Mouse (Mus musculus) adrenal gland, adult (tissue): Measurements from ENCODE around the gene Gys1.

Source experiments
- DNase-seq, 2 experiments: peaks; one replicate each; pipeline ENCODE4 v3.0.0; 2022 to 2023; ENCODE audit warnings: low spot score in 1 of 2; ENCODE audit not compliant: inconsistent age in 2 of 2

The Gys1 gene

GRCm38 (mm10) chr7:45413864-45414739 is 20.5 kb upstream of the Gys1 start:
- DNase-seq = no peak

- DNase-seq = no peak
Measured at GRCm38 (mm10) chr7:45414740-45415224, 19.9 kb upstream of the Gys1 start.

- DNase-seq = no peak
Measured at GRCm38 (mm10) chr7:45415636-45416035, 19.0 kb upstream of the Gys1 start.

GRCm38 (mm10) chr7:45417962-45418492 is 16.6 kb upstream of the Gys1 start:
- DNase-seq = no peak

- DNase-seq = no peak
Measured at GRCm38 (mm10) chr7:45419859-45420614, 14.6 kb upstream of the Gys1 start.

GRCm38 (mm10) chr7:45420615-45420919 is 14.1 kb upstream of the Gys1 start, which contains the start of gene Lhb:
Lhb (plus strand) TSS chr7:45420820.
- no peak for DNase-seq

- DNase-seq = no peak
Measured at GRCm38 (mm10) chr7:45421194-45421593, 13.4 kb upstream of the Gys1 start.

GRCm38 (mm10) chr7:45426556-45426955 is 8.1 kb upstream of the Gys1 start:
- no peak for DNase-seq

- no peak for DNase-seq
Measured at GRCm38 (mm10) chr7:45433835-45434202, 825 bp upstream of the Gys1 start.

- no peak for DNase-seq
Measured at GRCm38 (mm10) chr7:45435038-45435437, 394 bp downstream of the Gys1 start.

- no peak for DNase-seq
Measured at GRCm38 (mm10) chr7:45436444-45436843, 1.8 kb downstream of the Gys1 start.

GRCm38 (mm10) chr7:45437046-45437445 is 2.4 kb downstream of the Gys1 start:
- no peak for DNase-seq

GRCm38 (mm10) chr7:45437521-45438276 is 3.1 kb downstream of the Gys1 start, which contains the start of gene Ruvbl2:
Ruvbl2 (minus strand) TSS chr7:45438096.
- DNase-seq = no peak

- DNase-seq = peak; percentile 52 to 74
Measured at GRCm38 (mm10) chr7:45443526-45444420, 9.1 kb downstream of the Gys1 start.

- DNase-seq = no peak
Measured at GRCm38 (mm10) chr7:45446589-45446988, 11.9 kb downstream of the Gys1 start.

GRCm38 (mm10) chr7:45447325-45447990 is 12.8 kb downstream of the Gys1 start:
- peak; percentile 35 to 76 for DNase-seq

GRCm38 (mm10) chr7:45449974-45450373 is 15.3 kb downstream of the Gys1 start:
- no peak for DNase-seq

- DNase-seq = peak; percentile 81 to 94
Measured at GRCm38 (mm10) chr7:45451344-45451982, 16.8 kb downstream of the Gys1 start.

- DNase-seq = no peak
Measured at GRCm38 (mm10) chr7:45454971-45455370, 20.3 kb downstream of the Gys1 start.
